Mouse (Mus musculus) lung, postnatal 0 days (tissue): ENCODE results near the gene Slc9c1. TPM values are rescaled to one million over a fixed set of nuclear protein-coding genes. Genes with fewer than 3 reads are reported as not detected.

Source experiments
- ATAC-seq: fragments of 200-750 bp; cut with Nextera tagmentation; 2 replicates; pipeline ENCODE4 v1.8.0; 2017; ENCODE audit warnings: moderate library complexity
- DNase-seq: peaks from one replicate; pipeline ENCODE4 v3.0.0-alpha.2; 2016; ENCODE audit warnings: low spot score
- H3K27ac ChIP-seq: fragments of 300-500 bp; sonication (generic); 2 replicates; pipeline ENCODE4 v1.5.1; 2014; ENCODE audit warnings: antibody characterized with exemption, mild to moderate bottlenecking, low read length, mixed read lengths
- H3K27me3 ChIP-seq: fragments of 300-500 bp; sonication (generic); replicated peaks from 2 replicates; pipeline ENCODE4 v1.6.1; 2014; ENCODE audit warnings: low read length, mixed read lengths; ENCODE audit not compliant: insufficient read depth
- H3K36me3 ChIP-seq: fragments of 300-500 bp; sonication (generic); 2 replicates; pipeline ENCODE4 v1.6.1; 2014; ENCODE audit warnings: low read length, mixed read lengths; ENCODE audit not compliant: insufficient read depth
- H3K4me1 ChIP-seq: fragments of 300-500 bp; sonication (generic); 2 replicates; pipeline ENCODE4 v1.6.1; 2014; ENCODE audit warnings: antibody characterized with exemption, low read depth, low read length, mixed read lengths; ENCODE audit not compliant: insufficient read depth
- H3K4me2 ChIP-seq: fragments of 300-500 bp; sonication (generic); replicated peaks from 2 replicates; pipeline ENCODE4 v1.6.1; 2014; ENCODE audit warnings: low read depth, mild to moderate bottlenecking, low read length, moderate library complexity, mixed read lengths
- H3K4me3 ChIP-seq: fragments of 300-500 bp; sonication (generic); 2 replicates; pipeline ENCODE4 v1.5.1; 2014; ENCODE audit warnings: low read depth, low read length
- H3K9ac ChIP-seq: fragments of 300-500 bp; sonication (generic); replicated peaks from 2 replicates; pipeline ENCODE4 v1.6.1; 2014; ENCODE audit warnings: low read depth, mild to moderate bottlenecking
- H3K9me3 ChIP-seq: fragments of 300-500 bp; sonication (generic); 2 replicates; pipeline ENCODE4 v1.6.1; 2016; ENCODE audit warnings: low read length, mixed read lengths
- CTCF ChIP-seq: IDR thresholded peaks from 2 replicates; pipeline ENCODE4 v1.5.1; 2016; ENCODE audit warnings: antibody characterized with exemption, mild to moderate bottlenecking
- EP300 ChIP-seq: IDR thresholded peaks from 2 replicates; pipeline ENCODE4 v1.6.1; 2016; ENCODE audit warnings: antibody characterized with exemption, mild to moderate bottlenecking, control low read depth
- WGBS: fragments of 180-500 bp; shearing (Covaris S2); extraction: QIAGEN DNeasy Blood & Tissue Kit; methylation state at CpG from one replicate; pipeline ENCODE4 v1.1.7; 2014; 5-methylcytosine and 5-hydroxymethylcytosine counted together
- polyA plus RNA-seq: library from polyadenylated mRNA; unstranded; fragments of >200 nt; fragmentation: Nextera tagmentation; extraction: Ambion mirVana; gene quantifications from 2 replicates; pipeline ENCODE4 v1.2.1, GENCODE M21; 2015

The Slc9c1 gene
- polyA plus RNA-seq, 1 experiment from 2014 or later: not detected

DNA sequence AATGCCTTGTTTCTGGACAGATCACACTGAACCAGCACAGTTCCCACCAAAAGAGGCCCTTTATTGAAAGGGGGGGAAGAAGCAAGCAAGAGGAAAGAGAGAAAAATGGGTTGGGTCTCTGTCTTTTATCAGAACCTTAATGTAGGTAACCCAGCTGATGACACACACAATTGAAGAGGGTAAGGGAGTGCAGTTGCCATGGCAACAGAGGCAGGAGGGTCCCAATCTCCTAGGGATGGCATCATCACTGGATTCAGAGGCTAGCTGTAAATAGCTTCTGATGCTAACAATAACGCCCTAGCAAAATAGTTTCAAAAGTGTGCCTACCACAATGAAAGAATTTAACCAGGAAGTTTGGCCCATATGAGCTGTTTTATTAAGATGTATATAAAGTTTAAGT is 58.5 kb downstream of the Slc9c1 start:
- no peak for DNase-seq
- no peak for TF ChIP-seq CTCF
- TF ChIP-seq EP300: no peak
- no peak for ATAC-seq
- H3K27me3 ChIP-seq: no peaks in the 10 kb centered on the region
- no peaks in the 10 kb centered on the region for H3K9me3 ChIP-seq
- H3K4me1 ChIP-seq: no peaks in the 10 kb centered on the region
- no peak overlapping the region for H3K4me2 ChIP-seq
- no peak overlapping the region for H3K9ac ChIP-seq
- H3K27ac ChIP-seq: no peak overlapping the region
- 74% methylated on average over 1 of the region's 1 CpGs for WGBS
- H3K36me3 ChIP-seq: no peaks in the 10 kb centered on the region
- H3K4me3 ChIP-seq: no peak overlapping the region

GRCm38 (mm10) chr16:45595494-45595893 is 60.4 kb downstream of the Slc9c1 start:
- Histone ChIP-seq H3K9me3 (no peaks in the 10 kb centered on the region), H3K27ac (no peak overlapping the region), H3K36me3 (no peaks in the 10 kb centered on the region), H3K4me2 (no peak overlapping the region), H3K9ac (no peak overlapping the region), H3K4me3 (no peak overlapping the region), H3K4me1 (no peaks in the 10 kb centered on the region), H3K27me3 (no peaks in the 10 kb centered on the region)
- DNase-seq (no peak), ATAC-seq (no peak)
- TF ChIP-seq CTCF: no peak

GRCm38 (mm10) chr16:45608481-45608954 is 73.4 kb downstream of the Slc9c1 start:
- no peaks in the 10 kb centered on the region for H3K36me3 ChIP-seq
- no peak overlapping the region for H3K4me3 ChIP-seq
- peak; percentile 74 for ATAC-seq
- H3K9me3 ChIP-seq: no peaks in the 10 kb centered on the region
- no peaks in the 10 kb centered on the region for H3K27me3 ChIP-seq
- peak; percentile 84 for DNase-seq
- H3K4me1 ChIP-seq: no peaks in the 10 kb centered on the region; the same call in 1 of the 2 replicates
- H3K4me2 ChIP-seq: no peak overlapping the region
- TF ChIP-seq CTCF (peak; percentile 90), EP300 (0 out of 2 replicates have a peak, but pooled peaks have one; percentile 34)
- peak overlapping the region; percentile 17 for H3K27ac ChIP-seq
- WGBS: 19% methylated on average over 4 of the region's 4 CpGs
- no peak overlapping the region for H3K9ac ChIP-seq

DNA sequence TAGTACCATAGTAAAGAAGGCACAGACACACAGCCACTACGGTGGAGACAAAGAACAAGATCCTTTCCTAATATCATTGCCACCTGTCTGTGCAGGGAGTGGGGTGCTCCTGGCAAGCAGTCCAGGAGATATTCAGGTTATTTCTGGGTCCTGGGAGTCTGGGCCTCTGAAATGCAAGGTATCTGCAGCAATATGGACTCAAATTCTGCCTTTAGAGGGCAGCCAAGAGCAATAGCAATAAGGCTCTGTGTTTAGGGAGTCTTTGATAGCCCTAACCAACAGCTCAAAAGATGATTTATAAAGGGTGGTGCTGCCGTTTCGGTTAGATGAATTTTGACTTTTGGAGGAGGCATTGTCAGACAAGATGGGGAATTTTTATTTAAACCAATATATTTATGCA is 74.2 kb downstream of the Slc9c1 start:
- Histone ChIP-seq H3K36me3 (no peaks in the 10 kb centered on the region), H3K9ac (no peak overlapping the region), H3K9me3 (no peaks in the 10 kb centered on the region), H3K27ac (peak overlapping the region; percentile 17; the same call in 1 of the 2 replicates), H3K4me1 (no peaks in the 10 kb centered on the region; the same call in 1 of the 2 replicates), H3K4me2 (no peak overlapping the region), H3K27me3 (no peaks in the 10 kb centered on the region), H3K4me3 (no peak overlapping the region)
- no peak for ATAC-seq
- peak; percentile 51 for DNase-seq
- WGBS: 51% methylated on average over 3 of the region's 3 CpGs
- no peak for TF ChIP-seq EP300
- peak; percentile 80 for TF ChIP-seq CTCF

- DNase-seq: no peak
- Histone ChIP-seq H3K9me3 (no peaks in the 10 kb centered on the region), H3K36me3 (no peaks in the 10 kb centered on the region), H3K4me1 (no peaks in the 10 kb centered on the region; the same call in 1 of the 2 replicates), H3K4me3 (no peak within 1 kb of the TSS), H3K27me3 (no peaks in the 10 kb centered on the region), H3K27ac (peak within 1 kb of the TSS; percentile 17; the same call in 1 of the 2 replicates), H3K4me2 (no peak within 1 kb of the TSS), H3K9ac (no peak within 1 kb of the TSS)
- TF ChIP-seq CTCF: no peak
- TF ChIP-seq EP300: no peak
- WGBS: 46% methylated on average over 4 of the region's 4 CpGs
- no peak for ATAC-seq
Observed at GRCm38 (mm10) chr16:45610267-45610666, 75.2 kb downstream of the Slc9c1 start, which contains the start of gene Gcsam. Gene Gcsam, plus strand, starts transcription at chr16:45610380.

- DNase-seq: peak; percentile 8
- no peaks in the 10 kb centered on the region; the same call in 1 of the 2 replicates for H3K4me1 ChIP-seq
- no peak overlapping the region for H3K27ac ChIP-seq
- H3K27me3 ChIP-seq: no peaks in the 10 kb centered on the region
- WGBS: 52% methylated on average over 2 of the region's 2 CpGs
- H3K9ac ChIP-seq: no peak overlapping the region
- no peak overlapping the region for H3K4me3 ChIP-seq
- TF ChIP-seq CTCF (no peak), EP300 (no peak)
- ATAC-seq: no peak
- no peaks in the 10 kb centered on the region for H3K36me3 ChIP-seq
- no peak overlapping the region for H3K4me2 ChIP-seq
- no peaks in the 10 kb centered on the region for H3K9me3 ChIP-seq
Observed at GRCm38 (mm10) chr16:45613247-45613646, 78.1 kb downstream of the Slc9c1 start.

DNA sequence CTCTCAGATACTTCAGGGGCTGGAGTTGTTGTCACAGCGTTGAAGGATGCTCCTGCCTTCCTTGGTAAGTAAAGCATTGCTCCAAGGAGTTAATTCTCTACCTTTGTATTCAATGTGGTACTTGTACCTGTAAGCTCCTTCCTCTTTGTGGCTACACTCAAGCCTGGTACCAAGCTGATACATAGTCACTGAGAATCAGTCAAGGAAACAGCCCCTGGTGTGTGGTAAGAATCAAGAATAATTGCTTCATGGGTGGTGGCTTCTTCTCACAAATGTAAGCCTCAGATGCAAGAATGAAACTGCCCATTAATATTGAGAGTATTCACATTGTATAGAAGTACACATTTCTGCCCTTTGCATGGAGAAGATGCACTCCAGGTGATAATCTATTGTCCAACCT is 80.8 kb downstream of the Slc9c1 start:
- DNase-seq: no peak
- no peaks in the 10 kb centered on the region for H3K36me3 ChIP-seq
- no peak overlapping the region for H3K9ac ChIP-seq
- no peaks in the 10 kb centered on the region for H3K9me3 ChIP-seq
- no peak overlapping the region for H3K27ac ChIP-seq
- H3K4me2 ChIP-seq: no peak overlapping the region
- WGBS: 90% methylated on average over 1 of the region's 1 CpGs
- no peaks in the 10 kb centered on the region for H3K27me3 ChIP-seq
- TF ChIP-seq CTCF (no peak), EP300 (no peak)
- no peak overlapping the region for H3K4me3 ChIP-seq
- no peaks in the 10 kb centered on the region for H3K4me1 ChIP-seq
- ATAC-seq: no peak
